Mouse (Mus musculus) myocyte (in vitro differentiated cells): ENCODE results near the gene Fkbp5. TPM values are rescaled to one million over a fixed set of nuclear protein-coding genes. Genes with fewer than 3 reads are reported as not detected.
"Not testable (repeated sequence)": the region's sequence is repeated elsewhere in the genome, so short reads cannot be mapped to it uniquely, and the experiment has no call there.

ENCODE experiments used
- H3K27me3 ChIP-seq: one replicate; pipeline ENCODE4 v1.6.1; 2011; ENCODE audit not compliant: control insufficient read depth, insufficient read depth, insufficient read length
- H3K36me3 ChIP-seq: one replicate; pipeline ENCODE4 v1.6.1; 2011; ENCODE audit not compliant: control insufficient read depth, insufficient read depth
- H3K4me2 ChIP-seq: one replicate; pipeline ENCODE4 v1.6.1; 2011; ENCODE audit warnings: low read depth, control low read depth
- H3K4me3 ChIP-seq: one replicate; pipeline ENCODE4 v1.5.1; 2011; ENCODE audit warnings: mild to moderate bottlenecking, control low read depth, moderate library complexity
- H3K79me2 ChIP-seq: one replicate; pipeline ENCODE4 v1.6.1; 2011; ENCODE audit not compliant: control insufficient read depth, insufficient read depth
- H3ac ChIP-seq: one replicate; pipeline ENCODE4 v1.6.1; 2011; ENCODE audit not compliant: control insufficient read depth, insufficient read length
- CEBPB ChIP-seq: IDR thresholded peaks from 2 replicates; pipeline ENCODE4 v1.6.1; 2011; ENCODE audit warnings: mild to moderate bottlenecking, moderate library complexity; ENCODE audit not compliant: poor library complexity, insufficient read depth, severe bottlenecking
- E2F4 ChIP-seq: IDR thresholded peaks from one replicate; pipeline ENCODE4 v1.6.1; 2011; ENCODE audit warnings: mild to moderate bottlenecking, control low read depth, moderate library complexity; ENCODE audit not compliant: insufficient read depth
- MAX ChIP-seq: IDR thresholded peaks from one replicate; pipeline ENCODE4 v1.6.1; 2011; ENCODE audit warnings: low read depth, mild to moderate bottlenecking, control low read depth
- MYOD1 ChIP-seq, 3 experiments: IDR thresholded peaks; one replicate each; pipeline ENCODE4 v1.6.1; 2011; ENCODE audit warnings: control low read depth in 2 of 3, low read depth in 2 of 3, mild to moderate bottlenecking in 2 of 3, moderate library complexity in 1 of 3; ENCODE audit not compliant: insufficient read length in 2 of 3, control insufficient read depth in 1 of 3
- MYOG ChIP-seq, 3 experiments: IDR thresholded peaks; one replicate each; pipeline ENCODE4 v1.6.1; 2011; ENCODE audit warnings: control low read depth in 2 of 3, low read depth in 2 of 3, mild to moderate bottlenecking in 2 of 3; ENCODE audit not compliant: insufficient read length in 2 of 3, control insufficient read depth in 1 of 3, insufficient read depth in 1 of 3
- POLR2A ChIP-seq: IDR thresholded peaks from one replicate; pipeline ENCODE4 v1.6.1; 2011; ENCODE audit warnings: low read depth, mild to moderate bottlenecking, control low read depth, moderate library complexity; ENCODE audit not compliant: insufficient read length
- POLR2AphosphoS2 ChIP-seq: IDR thresholded peaks from one replicate; pipeline ENCODE4 v1.6.1; 2011; ENCODE audit warnings: low read depth, control low read depth; ENCODE audit not compliant: insufficient read length
- REST ChIP-seq: IDR thresholded peaks from one replicate; pipeline ENCODE4 v1.6.1; 2011; ENCODE audit warnings: mild to moderate bottlenecking, control low read depth, moderate library complexity; ENCODE audit not compliant: insufficient read depth, insufficient read length
- SRF ChIP-seq: IDR thresholded peaks from one replicate; pipeline ENCODE4 v1.6.1; 2011; ENCODE audit warnings: low read depth; ENCODE audit not compliant: control insufficient read depth, insufficient read length
- TCF12 ChIP-seq: IDR thresholded peaks from one replicate; pipeline ENCODE4 v1.6.1; 2011; ENCODE audit warnings: mild to moderate bottlenecking, control low read depth; ENCODE audit not compliant: poor library complexity, insufficient read depth, severe bottlenecking
- TCF3 ChIP-seq: IDR thresholded peaks from one replicate; pipeline ENCODE4 v1.6.1; 2011; ENCODE audit warnings: low read depth, control low read depth; ENCODE audit not compliant: insufficient read length
- USF1 ChIP-seq: IDR thresholded peaks from one replicate; pipeline ENCODE4 v1.6.1; 2011; ENCODE audit warnings: low read depth, mild to moderate bottlenecking, control low read depth, moderate library complexity
- polyA plus RNA-seq: library from polyadenylated mRNA; unstranded; fragments of >200 nt; fragmentation: generic; extraction: Trizol; gene quantifications from one replicate; pipeline ENCODE4 v1.2.1, GENCODE M21; 2012; ENCODE audit warnings: missing spikeins

Gene Fkbp5
- polyA plus RNA-seq, 1 experiment: 11.6 TPM

GRCm38 (mm10) chr17:28419636-28420035, 97.7 kb downstream of the Fkbp5 start:
- no peaks in the 10 kb centered on the region for H3K36me3 ChIP-seq
- H3ac ChIP-seq: no peak overlapping the region
- peak overlapping the region; percentile 76 for H3K4me2 ChIP-seq
- TF ChIP-seq REST: no peak
- no peak for TF ChIP-seq MYOG (IDR thresholded peaks at IDR 0.05; ENCODE audit: control insufficient read depth in 1 of 3, insufficient read depth in 1 of 3, insufficient read length in 2 of 3, low read depth in 2 of 3)
- no peak for TF ChIP-seq E2F4
- no peak for TF ChIP-seq MAX
- TF ChIP-seq POLR2A: no peak
- TF ChIP-seq TCF12: no peak
- TF ChIP-seq CEBPB: no peak
- TF ChIP-seq USF1: no peak
- no peak for TF ChIP-seq SRF
- TF ChIP-seq MYOD1 (IDR thresholded peaks at IDR 0.05; ENCODE audit: control insufficient read depth in 1 of 3, insufficient read length in 2 of 3, low read depth in 2 of 3): no peak
- TF ChIP-seq POLR2AphosphoS2: no peak
- TF ChIP-seq TCF3: no peak
- no peaks in the 10 kb centered on the region for H3K79me2 ChIP-seq
- H3K4me3 ChIP-seq: no peak overlapping the region
- H3K27me3 ChIP-seq: no peaks in the 10 kb centered on the region

GRCm38 (mm10) chr17:28418954-28419353, 98.4 kb downstream of the Fkbp5 start:
- H3K36me3 ChIP-seq: no peaks in the 10 kb centered on the region
- H3ac ChIP-seq: no peak overlapping the region
- TF ChIP-seq SRF (no peak), TCF12 (no peak), MYOD1 (IDR thresholded peaks at IDR 0.05; ENCODE audit: control insufficient read depth in 1 of 3, insufficient read length in 2 of 3, low read depth in 2 of 3) (no peak), E2F4 (no peak), USF1 (no peak), MAX (no peak), CEBPB (no peak), MYOG (IDR thresholded peaks at IDR 0.05; ENCODE audit: control insufficient read depth in 1 of 3, insufficient read depth in 1 of 3, insufficient read length in 2 of 3, low read depth in 2 of 3) (no peak), POLR2A (no peak), REST (no peak), TCF3 (no peak), POLR2AphosphoS2 (no peak)
- H3K27me3 ChIP-seq: no peaks in the 10 kb centered on the region
- H3K4me2 ChIP-seq: peak overlapping the region; percentile 76
- H3K4me3 ChIP-seq: no peak overlapping the region
- no peaks in the 10 kb centered on the region for H3K79me2 ChIP-seq

- not testable (repeated sequence) for H3K4me2 ChIP-seq, H3ac ChIP-seq, H3K27me3 ChIP-seq, H3K4me3 ChIP-seq, H3K79me2 ChIP-seq, H3K36me3 ChIP-seq
These were observed 98.8 kb downstream of the Fkbp5 start for GRCm38 (mm10) chr17:28418481-28418880.

- no peak overlapping the region for H3ac ChIP-seq
- no peak for TF ChIP-seq MYOG (IDR thresholded peaks at IDR 0.05; ENCODE audit: control insufficient read depth in 1 of 3, insufficient read depth in 1 of 3, insufficient read length in 2 of 3, low read depth in 2 of 3)
- TF ChIP-seq E2F4: no peak
- no peak for TF ChIP-seq TCF12
- TF ChIP-seq MAX: no peak
- no peak for TF ChIP-seq TCF3
- no peak for TF ChIP-seq USF1
- TF ChIP-seq POLR2AphosphoS2: no peak
- no peak for TF ChIP-seq SRF
- no peak for TF ChIP-seq REST
- no peaks in the 10 kb centered on the region for H3K79me2 ChIP-seq
- H3K27me3 ChIP-seq: no peaks in the 10 kb centered on the region
- H3K4me3 ChIP-seq: no peak overlapping the region
- no peaks in the 10 kb centered on the region for H3K36me3 ChIP-seq
- H3K4me2 ChIP-seq: no peak overlapping the region
These were observed 99.6 kb downstream of the Fkbp5 start for GRCm38 (mm10) chr17:28417771-28418170.

- Histone ChIP-seq H3K27me3 (no peaks in the 10 kb centered on the region), H3ac (no peak overlapping the region), H3K4me2 (peak overlapping the region; percentile 45), H3K4me3 (no peak overlapping the region), H3K79me2 (no peaks in the 10 kb centered on the region), H3K36me3 (no peaks in the 10 kb centered on the region)
- TF ChIP-seq MAX (no peak), MYOG (IDR thresholded peaks at IDR 0.05; ENCODE audit: control insufficient read depth in 1 of 3, insufficient read depth in 1 of 3, insufficient read length in 2 of 3, low read depth in 2 of 3) (no peak), E2F4 (no peak), SRF (no peak), MYOD1 (IDR thresholded peaks at IDR 0.05; ENCODE audit: control insufficient read depth in 1 of 3, insufficient read length in 2 of 3, low read depth in 2 of 3) (no peak), TCF12 (no peak), CEBPB (no peak), POLR2AphosphoS2 (no peak), REST (no peak), POLR2A (no peak), TCF3 (no peak), USF1 (no peak)
These were observed 102.1 kb downstream of the Fkbp5 start for GRCm38 (mm10) chr17:28415271-28415670.
